Mouse (Mus musculus) right cerebral cortex, adult 2 months (tissue): ENCODE data around the gene Rpl18a.

Experiments
- DNase-seq, 2 experiments: peaks; one replicate each; pipeline ENCODE4 v3.0.0; 2021 to 2022; ENCODE audit warnings: low spot score in 2 of 2

The Rpl18a gene

GRCm38 (mm10) chr8:70897021-70897680 is at the start of gene Rpl18a:
Rpl18a (minus strand) TSS chr8:70897412.
- peak; percentile 97 to 98 for DNase-seq

- DNase-seq, result no peak
These were observed 46.0 kb upstream of the Rpl18a start for GRCm38 (mm10) chr8:70943187-70943586.

GRCm38 (mm10) chr8:70941478-70941877 is 44.3 kb upstream of the Rpl18a start:
- no peak for DNase-seq

- no peak for DNase-seq
These were observed 40.0 kb upstream of the Rpl18a start for GRCm38 (mm10) chr8:70937200-70937599.

GRCm38 (mm10) chr8:70934786-70935185 is 37.6 kb upstream of the Rpl18a start:
- no peak for DNase-seq

- no peak for DNase-seq
These were observed 35.8 kb upstream of the Rpl18a start for GRCm38 (mm10) chr8:70933036-70933435.

GRCm38 (mm10) chr8:70931731-70932130 is 34.5 kb upstream of the Rpl18a start:
- DNase-seq, result no peak

DNA sequence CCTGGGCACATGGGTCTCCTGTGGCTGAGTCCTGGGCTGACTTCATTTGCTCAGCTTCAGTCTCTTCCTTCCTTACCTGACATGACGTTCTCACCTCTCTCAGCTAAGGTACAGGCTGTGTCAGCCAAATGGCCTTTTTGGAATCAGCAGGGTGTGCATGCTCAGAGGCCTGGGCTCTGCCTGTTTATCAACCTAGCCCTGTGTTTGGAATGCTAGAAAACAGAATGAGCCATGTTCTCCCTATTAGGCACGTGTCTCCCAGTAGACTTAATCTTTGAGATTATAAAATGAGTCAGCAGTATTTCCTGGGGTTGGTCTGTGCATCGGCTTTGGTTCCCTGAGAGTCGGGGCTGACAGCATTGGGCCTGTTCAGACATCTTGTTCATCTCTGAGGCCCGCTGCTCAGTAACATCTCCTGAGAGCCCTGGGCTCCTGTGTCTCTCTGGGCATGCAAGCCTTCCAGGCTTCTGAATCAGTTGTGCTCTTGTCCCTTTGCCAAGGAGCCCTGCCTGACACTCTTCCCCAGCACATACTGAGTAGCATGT is 31.6 kb upstream of the Rpl18a start:
- no peak for DNase-seq

DNA sequence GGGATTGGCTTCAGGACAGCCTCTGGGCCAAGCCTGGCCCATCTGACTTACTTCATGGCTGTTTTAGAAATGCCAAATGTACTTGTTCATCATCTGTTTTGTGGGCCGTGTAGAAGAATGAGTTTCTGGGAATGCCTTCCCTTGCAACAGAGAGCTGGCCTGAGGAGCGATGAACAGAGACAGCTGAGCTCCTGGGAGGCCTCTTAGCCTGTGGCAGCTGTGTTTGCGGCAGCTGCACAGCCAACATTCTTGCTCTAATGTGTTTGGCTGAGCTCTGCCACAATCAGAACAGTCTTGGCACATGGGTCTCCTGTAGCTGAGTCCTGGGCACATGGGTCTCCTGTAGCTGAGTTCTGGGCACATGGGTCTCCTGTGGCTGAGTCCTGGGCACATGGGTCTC is 30.9 kb upstream of the Rpl18a start:
- DNase-seq, result no peak

GRCm38 (mm10) chr8:70926396-70926795 is 29.2 kb upstream of the Rpl18a start:
- DNase-seq, result no peak

GRCm38 (mm10) chr8:70925754-70926153 is 28.5 kb upstream of the Rpl18a start:
- no peak for DNase-seq

- no peak for DNase-seq
These were observed 26.9 kb upstream of the Rpl18a start for GRCm38 (mm10) chr8:70924151-70924550.

- no peak for DNase-seq
These were observed 23.1 kb upstream of the Rpl18a start for GRCm38 (mm10) chr8:70920049-70920922.

- no peak for DNase-seq
These were observed 17.5 kb upstream of the Rpl18a start for GRCm38 (mm10) chr8:70914704-70915103.

DNA sequence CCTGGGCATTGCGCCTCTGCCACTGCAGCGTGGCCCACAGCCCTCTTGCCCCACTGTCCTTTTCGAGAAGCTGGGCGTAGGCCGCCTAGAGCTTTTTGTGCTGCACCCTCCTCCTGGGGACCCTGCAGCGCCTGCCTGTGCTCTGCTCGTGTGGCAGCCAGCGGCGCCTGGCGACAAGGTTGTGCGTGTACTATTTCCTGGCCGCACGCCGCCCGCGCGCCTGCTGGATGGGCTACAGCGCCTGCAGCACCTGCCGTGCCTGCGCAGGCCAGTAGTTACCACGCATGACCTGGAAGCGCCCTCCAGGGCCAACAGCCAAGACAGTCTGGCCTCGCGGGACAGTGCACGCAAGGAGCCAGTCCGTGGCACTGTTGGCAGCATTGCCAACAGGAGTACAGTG is 16.3 kb upstream of the Rpl18a start:
- DNase-seq, result no peak

DNA sequence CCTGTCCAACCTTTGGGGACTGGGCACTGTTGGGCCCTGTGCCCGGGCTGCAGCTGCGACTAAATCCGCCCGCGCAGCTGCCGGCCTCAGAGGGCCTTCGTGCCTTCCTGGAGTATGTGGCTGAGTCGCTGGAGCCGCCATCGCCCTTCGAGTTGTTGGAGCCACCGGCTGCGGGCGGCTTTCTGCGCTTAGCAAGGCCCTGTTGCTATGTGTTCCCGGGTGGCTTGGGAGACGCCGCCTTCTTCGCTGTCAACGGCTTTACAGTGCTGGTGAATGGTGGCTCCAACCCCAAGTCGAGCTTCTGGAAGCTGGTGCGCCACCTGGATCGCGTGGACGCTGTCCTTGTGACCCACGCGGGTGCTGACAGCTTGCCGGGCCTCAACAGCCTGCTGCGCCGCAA is 15.7 kb upstream of the Rpl18a start:
- DNase-seq, result no peak

GRCm38 (mm10) chr8:70911596-70911995 is 14.4 kb upstream of the Rpl18a start:
- no peak for DNase-seq

DNA sequence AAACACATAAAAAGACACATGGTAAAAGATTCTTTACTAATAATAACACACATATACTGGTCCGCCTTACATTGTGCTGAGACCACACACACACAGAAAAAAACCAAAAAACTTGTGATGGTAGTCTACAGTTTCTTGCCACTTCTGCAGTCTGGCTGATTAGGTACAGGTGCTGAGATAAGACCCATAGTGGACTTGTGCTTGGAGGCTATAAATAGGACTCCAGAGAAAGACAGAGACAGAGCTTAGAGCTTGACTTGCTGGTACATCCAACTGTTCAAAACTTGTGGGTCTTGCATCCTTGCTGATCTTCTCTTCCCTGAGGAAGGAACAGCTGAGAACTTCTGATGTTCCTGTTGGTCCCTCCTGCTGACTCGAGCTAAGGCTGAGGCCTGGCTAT is 10.3 kb upstream of the Rpl18a start:
- DNase-seq, result no peak

- DNase-seq, result peak; percentile 80
These were observed 8.9 kb upstream of the Rpl18a start, which contains the start of gene Map1s for GRCm38 (mm10) chr8:70905831-70906736. Map1s (plus strand) TSS chr8:70905932.

DNA sequence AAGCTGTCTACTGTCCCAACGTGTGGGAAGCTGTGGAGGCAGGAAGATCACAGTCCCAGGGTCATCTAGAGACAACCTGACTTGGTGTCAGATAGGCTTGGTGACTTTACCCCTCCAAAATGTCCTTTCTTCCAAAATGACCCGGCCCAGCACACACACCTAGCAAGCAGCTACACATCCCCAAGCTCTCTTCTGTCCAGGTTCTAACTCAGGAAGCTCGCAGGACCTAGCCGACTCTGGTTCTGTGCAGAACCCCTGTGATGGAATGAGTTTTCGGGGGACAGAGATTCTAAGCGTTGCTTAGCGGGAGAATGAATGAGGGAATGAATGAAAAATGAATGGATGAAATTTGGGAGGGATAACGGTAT is 8.2 kb upstream of the Rpl18a start:
- DNase-seq, result no peak

DNA sequence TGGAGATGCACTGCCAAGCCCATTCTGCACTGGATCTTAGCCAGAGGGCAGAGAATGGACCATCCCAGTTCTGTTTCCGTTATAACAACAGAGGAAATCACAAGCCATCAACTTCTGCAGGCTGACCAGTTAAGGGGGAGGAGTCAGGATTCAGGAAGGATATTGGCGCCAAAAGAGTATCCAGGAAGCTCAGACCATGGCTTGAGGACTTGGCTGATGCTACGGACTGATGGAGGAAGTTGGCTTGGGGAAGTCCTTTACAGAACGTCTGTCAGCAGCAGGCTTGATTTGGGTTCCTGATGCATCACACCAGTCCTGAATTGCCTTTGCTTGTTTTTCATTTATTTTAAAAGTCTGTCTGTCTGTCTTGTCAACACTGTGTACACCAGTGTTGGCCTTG is 7.3 kb upstream of the Rpl18a start:
- DNase-seq, result no peak

- DNase-seq, result no peak
These were observed 6.4 kb upstream of the Rpl18a start for GRCm38 (mm10) chr8:70903582-70903981.
